Mouse (Mus musculus) leukemia stem cell, adult 10-12 weeks (primary cell): ENCODE measurements around the gene Sstr4. TPM values are rescaled to one million over a fixed set of nuclear protein-coding genes. Genes with fewer than 3 reads are reported as not detected.

ENCODE experiments used
- polyA plus RNA-seq: library from polyadenylated mRNA; stranded (reverse); fragments of >175 nt; gene quantifications from 2 replicates; pipeline ENCODE4 v1.2.3, GENCODE M21; 2012; ENCODE audit warnings: low replicate concordance

The Sstr4 gene
- polyA plus RNA-seq = 0.13 and 0.28 TPM in 2 replicates

GRCm38 (mm10) chr2:148395131-148396051 lies at the start of gene Sstr4:
Gene Sstr4 (plus strand): TSS chr2:148395344.

GRCm38 (mm10) chr2:148407870-148408760 lies 13.0 kb downstream of the Sstr4 start, which contains the start of gene Thbd:
Gene Thbd (minus strand): TSS chr2:148408188.

GRCm38 (mm10) chr2:148443249-148443958 lies 48.3 kb downstream of the Sstr4 start, which contains the start of gene Cd93:
Gene Cd93 (minus strand): TSS chr2:148443563.

Other genes with a start within 250 kb of the Sstr4 start
- gene Thbd, start 12.8 kb downstream of the Sstr4 start, polyA plus RNA-seq = 0.45 and 1.2 TPM in 2 replicates
- gene Cd93, start 48.2 kb downstream of the Sstr4 start, polyA plus RNA-seq = 0.24 and 1.0 TPM in 2 replicates